Mouse (Mus musculus) right cerebral cortex, postnatal 14 days (tissue): ENCODE measurements at regions not wholly inside any gene's neighbourhood (a gene's known extent, or its start where the extent isn't known, plus 50 kb on each side); places are given as distances from the start of the nearest gene placed in this dataset.
"Not testable (repeated sequence)": the region's sequence is repeated elsewhere in the genome, so short reads cannot be mapped to it uniquely, and the experiment has no call there.

Experiments
- DNase-seq: peaks from one replicate; pipeline ENCODE4 v3.0.0; 2022

DNA sequence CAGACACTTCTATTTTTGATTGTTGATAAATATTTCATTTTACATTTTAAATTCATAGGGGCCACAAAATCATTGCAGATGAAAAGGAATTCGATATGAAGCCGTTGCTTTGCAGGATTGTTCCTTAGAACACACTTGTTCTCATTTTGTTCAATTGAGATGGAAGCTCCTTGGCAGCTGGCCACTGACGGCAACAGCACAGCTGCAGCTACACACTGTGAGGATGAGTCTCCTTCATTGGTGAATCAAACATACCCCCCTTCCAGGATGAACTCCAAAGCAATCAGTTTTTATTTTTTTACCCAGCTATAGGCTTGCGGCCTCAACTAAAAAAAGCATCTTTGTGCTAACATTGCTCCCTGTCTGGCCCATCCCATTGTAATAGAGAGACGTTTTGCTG is 475.1 kb downstream of the Tbl1xr1 start:
- DNase-seq: peak; percentile 85

DNA sequence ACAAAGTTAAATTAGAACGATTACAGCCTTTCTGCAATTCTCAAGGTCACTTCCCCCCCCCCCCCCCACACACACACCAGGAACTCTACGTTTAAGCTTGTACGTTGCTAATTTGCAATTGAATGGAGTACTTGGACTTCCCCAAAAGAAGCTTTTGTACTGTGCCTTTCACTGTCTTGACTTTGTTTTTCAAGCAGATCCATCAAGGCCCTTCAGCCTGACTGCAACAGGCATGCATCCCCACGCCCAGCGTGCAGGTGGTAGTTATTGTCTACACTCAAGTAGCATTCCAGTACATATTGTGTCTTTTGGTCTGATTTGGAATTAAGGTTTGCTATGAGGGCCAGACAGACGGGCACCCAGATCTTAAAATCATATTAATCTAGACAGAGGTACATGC is 483.1 kb downstream of the Tbl1xr1 start:
- DNase-seq: no peak

DNA sequence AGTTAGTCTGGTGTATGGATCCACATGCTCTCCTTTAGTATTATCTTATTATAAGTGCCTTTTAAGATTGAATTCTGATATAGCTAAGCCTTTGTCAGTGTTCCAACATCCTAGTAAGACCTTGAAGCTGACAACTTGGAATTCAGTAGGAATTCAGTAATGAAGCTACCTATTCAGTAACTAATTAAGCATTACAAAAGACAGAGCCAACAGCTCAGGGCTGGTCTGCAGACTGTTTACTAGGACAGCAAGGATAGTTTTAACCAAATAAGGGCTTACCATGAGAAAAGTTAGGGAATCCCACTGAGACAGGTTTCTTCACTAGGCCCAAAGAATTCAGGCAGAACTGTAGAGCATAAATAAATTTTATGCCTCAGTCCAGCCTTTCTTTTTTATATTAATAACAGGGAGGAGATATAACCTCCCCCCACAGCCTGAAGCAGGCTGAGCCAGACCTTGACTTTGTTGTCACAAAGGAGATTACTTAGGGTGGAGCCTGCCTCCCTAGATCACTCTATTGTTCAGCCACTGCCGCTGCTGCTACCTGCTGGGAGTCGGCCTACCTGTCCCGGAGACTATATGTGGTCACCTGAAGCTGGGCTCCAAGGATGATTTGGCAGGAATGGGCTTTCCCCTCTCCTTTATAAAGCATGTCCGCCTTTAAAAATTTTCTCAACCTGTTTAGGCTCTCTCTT is 484.2 kb downstream of the Tbl1xr1 start:
- not testable (repeated sequence) for DNase-seq
